Comparison of ENCODE assay signal across 1 mouse cellular context in the genomic region with DNA sequence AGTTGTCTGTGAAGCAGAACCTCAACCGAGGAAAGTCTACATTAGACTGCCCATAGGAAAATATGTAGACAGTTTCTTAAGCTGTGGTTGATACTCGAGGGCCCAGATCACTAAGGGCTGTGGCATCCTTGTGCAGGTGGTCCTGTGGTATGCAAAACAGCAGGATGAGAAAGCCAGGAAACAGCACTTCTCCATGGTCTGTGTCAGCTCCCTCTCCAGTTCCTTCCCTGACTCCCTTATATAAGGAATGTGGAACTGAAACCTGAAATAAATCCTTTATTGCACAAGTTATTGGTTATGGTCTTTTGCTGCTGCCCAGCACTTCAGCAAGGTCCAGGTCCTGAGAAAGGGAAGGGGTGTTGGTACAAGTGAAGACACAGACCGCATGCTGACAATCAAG.
TF ChIP-seq lines count a peak whose summit lies in the region.

No protein-coding gene starts in this region.

TF ChIP-seq in CH12.LX, 34 proteins besides CTCF, POLR2A, EP300 and RAD21 (continued from another document):
- no peak for TF ChIP-seq TBP (conservative IDR thresholded peaks at IDR 0.05; ENCODE audit: low read depth, low read length)
- no peak for TF ChIP-seq NRF1 (IDR thresholded peaks at IDR 0.05; ENCODE audit: low read depth, low read length)
- 0 out of 2 replicates have a peak, but pooled peaks have one; percentile 35 for TF ChIP-seq CHD2 (IDR thresholded peaks at IDR 0.05; ENCODE audit: low read length)
- TF ChIP-seq TCF12 (IDR thresholded peaks at IDR 0.05; ENCODE audit: low read depth, low read length), result peak; percentile 67
- no peak for TF ChIP-seq ELF1 (IDR thresholded peaks at IDR 0.05; ENCODE audit: low read depth, low read length)
- no peak for TF ChIP-seq CHD1 (IDR thresholded peaks at IDR 0.05; ENCODE audit: low read depth, low read length)
- TF ChIP-seq ETS1 (conservative IDR thresholded peaks at IDR 0.05; ENCODE audit: low read depth, low read length), result peak; percentile 73
- TF ChIP-seq USF1 (IDR thresholded peaks at IDR 0.05; ENCODE audit: low read depth, low read length), result no peak
- no peak for TF ChIP-seq MAZ (IDR thresholded peaks at IDR 0.05; ENCODE audit: low read depth, low read length)
- TF ChIP-seq ZMIZ1 (IDR thresholded peaks at IDR 0.05; ENCODE audit: low read depth, low read length), result no peak
- no peak for TF ChIP-seq POLR2AphosphoS2 (IDR thresholded peaks at IDR 0.05; ENCODE audit: low read depth, low read length)
- TF ChIP-seq BHLHE40 (IDR thresholded peaks at IDR 0.05; ENCODE audit: low read depth, low read length), result peak; percentile 61
- no peak for TF ChIP-seq MYC (IDR thresholded peaks at IDR 0.05; ENCODE audit: low read depth, low read length)
- TF ChIP-seq IRF4 (IDR thresholded peaks at IDR 0.05; ENCODE audit: low read depth, low read length), result peak; percentile 61
